ENCODE assay signal across 8 mouse cellular contexts in the genomic region with DNA sequence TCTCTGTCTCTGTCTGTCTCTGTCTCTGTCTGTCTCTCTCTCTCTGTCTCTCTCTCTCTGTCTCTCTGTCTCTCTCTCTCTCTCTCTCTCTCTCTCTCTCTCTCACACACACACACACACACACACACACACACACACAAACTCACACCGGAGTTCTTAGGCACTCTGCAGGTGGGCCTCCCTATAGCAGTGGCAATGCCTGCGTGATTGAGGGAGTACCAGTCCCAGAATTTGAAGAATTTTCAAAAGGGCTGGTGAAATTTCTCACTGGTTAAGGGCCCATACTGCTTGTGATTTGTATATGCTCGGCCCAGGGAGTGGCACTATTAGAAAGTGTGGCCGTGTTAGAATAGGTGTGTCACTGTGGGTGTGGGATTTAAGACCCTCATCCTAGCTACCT. TPM values are rescaled to one million over a fixed set of nuclear protein-coding genes. Genes with fewer than 3 reads are reported as not detected.
DNase-seq lines count a peak whose midpoint lies in the region; ATAC-seq and TF ChIP-seq lines count a peak whose summit lies in the region.
"Not testable (repeated sequence)": the region's sequence is repeated elsewhere in the genome, so short reads cannot be mapped to it uniquely, and the experiment has no call there.

No protein-coding gene starts in this region.

- WGBS in embryonic facial prominence, embryonic 12.5 days, result 47% methylated on average over 4 of the region's 4 CpGs
- WGBS in hindbrain, embryonic 15.5 days, result 52% methylated on average over 4 of the region's 4 CpGs
- 51% methylated on average over 4 of the region's 4 CpGs for WGBS in lung, adult 2 months
- 57% methylated on average over 4 of the region's 4 CpGs for WGBS in thymus, adult 2 months

- H3K27me3 ChIP-seq in embryonic facial prominence, embryonic 12.5 days; hindbrain, embryonic 15.5 days; myocyte (ENCODE audit: control insufficient read depth, insufficient read depth, insufficient read length); thymus, adult 2 months (ENCODE audit: control insufficient read depth, insufficient read depth, low read length): not testable (repeated sequence)

- H3K9ac ChIP-seq in embryonic facial prominence, embryonic 12.5 days, result peak overlapping the region; percentile 49
- peak overlapping the region; percentile 83; the same call in 1 of the 2 replicates for H3K9ac ChIP-seq in hindbrain, embryonic 15.5 days

- DNase-seq in MN1 (ENCODE audit: low spot score), result peak; percentile 25
- DNase-seq in gastrocnemius, adult 2 months; left cerebral cortex, adult 2 months (ENCODE audit: extremely low spot score in 1 of 2, low spot score in 2 of 2); lung, adult 2 months: not testable (repeated sequence)
- peak; percentile 9 for DNase-seq in thymus, adult 2 months

- H3ac ChIP-seq in myocyte (ENCODE audit: control insufficient read depth, insufficient read length), result not testable (repeated sequence)

- not testable (repeated sequence) for H3K36me3 ChIP-seq in embryonic facial prominence, embryonic 12.5 days; myocyte (ENCODE audit: control insufficient read depth, insufficient read depth); thymus, adult 2 months (ENCODE audit: control insufficient read depth, insufficient read depth, low read length)
- 0 out of 2 replicates have a peak, but pooled peaks cover 14% of the 10 kb centered on the region for H3K36me3 ChIP-seq in hindbrain, embryonic 15.5 days

- intact Hi-C loops in gastrocnemius, adult 2 months (cut with DNase I), result not testable (repeated sequence)
- intact Hi-C loops in left cerebral cortex, adult 2 months (cut with DNase I), result loop anchor here (5.0 kb wide), 1 partner anchor 484 kb away; no protein-coding TSS in a partner anchor

- TF ChIP-seq POLR2A in lung, adult 2 months (IDR thresholded peaks at IDR 0.05; ENCODE audit: borderline replicate concordance, extremely low read depth, low read depth, low read length); myocyte (IDR thresholded peaks at IDR 0.05; ENCODE audit: insufficient read length, low read depth); thymus, adult 2 months (IDR thresholded peaks at IDR 0.05; ENCODE audit: control insufficient read depth, extremely low read depth, insufficient read depth, low read length, poor library complexity): not testable (repeated sequence)

- ATAC-seq in embryonic facial prominence, embryonic 12.5 days (ENCODE audit: insufficient number of reproducible peaks, insufficient read depth, low FRiP score, low TSS enrichment), result not testable (repeated sequence)
- peak; percentile 53; the same call in 1 of the 2 replicates for ATAC-seq in hindbrain, embryonic 15.5 days (ENCODE audit: low FRiP score, low read depth)

- H3K4me1 ChIP-seq in embryonic facial prominence, embryonic 12.5 days; lung, adult 2 months (ENCODE audit: control insufficient read depth, insufficient read depth, low read length): not testable (repeated sequence)
- peaks cover 14% of the 10 kb centered on the region; the same call in 1 of the 2 replicates for H3K4me1 ChIP-seq in hindbrain, embryonic 15.5 days (replicated peaks)
- H3K4me1 ChIP-seq in thymus, adult 2 months (replicated peaks; ENCODE audit: control insufficient read depth, insufficient read depth, low read length), result peaks cover 22% of the 10 kb centered on the region

- not testable (repeated sequence) for TF ChIP-seq CTCF in gastrocnemius, adult 2 months (IDR thresholded peaks at IDR 0.05); left cerebral cortex, adult 2 months (IDR thresholded peaks at IDR 0.05); lung, adult 2 months (IDR thresholded peaks at IDR 0.05; ENCODE audit: insufficient read depth, low read length); thymus, adult 2 months (IDR thresholded peaks at IDR 0.05; ENCODE audit: borderline replicate concordance, control insufficient read depth, extremely low read depth, insufficient read depth, low read length, poor library complexity)

- not testable (repeated sequence) for H3K27ac ChIP-seq in embryonic facial prominence, embryonic 12.5 days; gastrocnemius, adult 2 months; hindbrain, embryonic 15.5 days (replicated peaks); left cerebral cortex, adult 2 months; thymus, adult 2 months (ENCODE audit: control insufficient read depth, insufficient read depth, low read length)

- not testable (repeated sequence) for H3K9me3 ChIP-seq in embryonic facial prominence, embryonic 12.5 days; hindbrain, embryonic 15.5 days

- peak overlapping the region; percentile 64 for H3K4me2 ChIP-seq in embryonic facial prominence, embryonic 12.5 days (replicated peaks)
- peak overlapping the region; percentile 72 for H3K4me2 ChIP-seq in hindbrain, embryonic 15.5 days
- H3K4me2 ChIP-seq in myocyte (ENCODE audit: low read depth), result peak overlapping the region; percentile 66

- peak overlapping the region; percentile 46 for H3K4me3 ChIP-seq in embryonic facial prominence, embryonic 12.5 days
- peak overlapping the region; percentile 87 for H3K4me3 ChIP-seq in gastrocnemius, adult 2 months
- peak overlapping the region; percentile 76 for H3K4me3 ChIP-seq in hindbrain, embryonic 15.5 days
- H3K4me3 ChIP-seq in left cerebral cortex, adult 2 months, result peak overlapping the region; percentile 82
- H3K4me3 ChIP-seq in lung, adult 2 months (replicated peaks; ENCODE audit: extremely low read depth, low read depth, low read length), result peak overlapping the region; percentile 45
- peak overlapping the region; percentile 26 for H3K4me3 ChIP-seq in myocyte
- H3K4me3 ChIP-seq in thymus, adult 2 months (ENCODE audit: control insufficient read depth, insufficient read depth, low read length), result peak overlapping the region; percentile 94

- not testable (repeated sequence) for H3K79me2 ChIP-seq in myocyte (ENCODE audit: control insufficient read depth, insufficient read depth)

RNA-seq across cellular contexts. Expression of a gene that starts 2.2 kb away (rescaled TPM):
- polyA plus RNA-seq in embryonic facial prominence, embryonic 12.5 days (2016; fragmentation: Nextera tagmentation; extraction: Ambion mirVana), result 35.9 and 41.6 TPM in 2 replicates
- total RNA-seq in gastrocnemius, adult 2 months (2021), result 10 to 100 TPM; 11.4 to 15.1 TPM
- 42.7 and 45.0 TPM in 2 replicates for polyA plus RNA-seq in hindbrain, embryonic 15.5 days (2015; fragmentation: Nextera tagmentation; extraction: Ambion mirVana)
- 10 to 100 TPM; 39.1 to 39.6 TPM for total RNA-seq in left cerebral cortex, adult 2 months (2021)
- 21.4 and 22.7 TPM in 2 replicates for polyA plus RNA-seq in lung, adult 2 months (2012; rRNA removed)
- polyA plus RNA-seq in myocyte (2012; fragmentation: generic; extraction: Trizol), result 7.2 TPM
- polyA plus RNA-seq in thymus, adult 2 months (2012; rRNA removed), result 10.3 and 12.1 TPM in 2 replicates

RNA-seq across cellular contexts. Expression of a gene that starts 27.3 kb away (rescaled TPM):
- polyA plus RNA-seq in embryonic facial prominence, embryonic 12.5 days (2016; fragmentation: Nextera tagmentation; extraction: Ambion mirVana), result 25.1 and 27.2 TPM in 2 replicates
- total RNA-seq in gastrocnemius, adult 2 months (2021), result 10 to 100 TPM; 16.0 to 19.6 TPM
- 7.7 and 8.8 TPM in 2 replicates for polyA plus RNA-seq in hindbrain, embryonic 15.5 days (2015; fragmentation: Nextera tagmentation; extraction: Ambion mirVana)
- total RNA-seq in left cerebral cortex, adult 2 months (2021), result 10 to 100 TPM; 28.8 to 31.5 TPM
- polyA plus RNA-seq in lung, adult 2 months (2012; rRNA removed), result 21.2 and 33.5 TPM in 2 replicates
- not detected for polyA plus RNA-seq in myocyte (2012; fragmentation: generic; extraction: Trizol)
- 3.4 and 3.7 TPM in 2 replicates for polyA plus RNA-seq in thymus, adult 2 months (2012; rRNA removed)

RNA-seq across cellular contexts. Expression of a gene that starts 51.2 kb away (rescaled TPM):
- 4.1 and 5.1 TPM in 2 replicates for polyA plus RNA-seq in embryonic facial prominence, embryonic 12.5 days (2016; fragmentation: Nextera tagmentation; extraction: Ambion mirVana)
- 1 to 10 TPM; 2.9 to 3.3 TPM for total RNA-seq in gastrocnemius, adult 2 months (2021)
- 1.9 and 2.1 TPM in 2 replicates for polyA plus RNA-seq in hindbrain, embryonic 15.5 days (2015; fragmentation: Nextera tagmentation; extraction: Ambion mirVana)
- total RNA-seq in left cerebral cortex, adult 2 months (2021), result 1 to 10 TPM; 7.9 to 8.4 TPM
- 3.0 and 3.8 TPM in 2 replicates for polyA plus RNA-seq in lung, adult 2 months (2012; rRNA removed)
- polyA plus RNA-seq in myocyte (2012; fragmentation: generic; extraction: Trizol), result 9.4 TPM
- polyA plus RNA-seq in thymus, adult 2 months (2012; rRNA removed), result 6.1 and 7.8 TPM in 2 replicates

RNA-seq across cellular contexts. Expression of a gene that starts 51.4 kb away (rescaled TPM):
- 25.6 and 26.7 TPM in 2 replicates for polyA plus RNA-seq in embryonic facial prominence, embryonic 12.5 days (2016; fragmentation: Nextera tagmentation; extraction: Ambion mirVana)
- total RNA-seq in gastrocnemius, adult 2 months (2021), result 10 to 100 TPM in 1 of 2 experiments, 1 to 10 TPM in 1; 8.7 to 10.2 TPM
- polyA plus RNA-seq in hindbrain, embryonic 15.5 days (2015; fragmentation: Nextera tagmentation; extraction: Ambion mirVana), result 26.7 and 27.7 TPM in 2 replicates
- total RNA-seq in left cerebral cortex, adult 2 months (2021), result 10 to 100 TPM; 29.8 to 31.6 TPM
- polyA plus RNA-seq in lung, adult 2 months (2012; rRNA removed), result 8.5 and 12.0 TPM in 2 replicates
- 10.6 TPM for polyA plus RNA-seq in myocyte (2012; fragmentation: generic; extraction: Trizol)
- 7.3 and 9.1 TPM in 2 replicates for polyA plus RNA-seq in thymus, adult 2 months (2012; rRNA removed)

Comparison
In these comparisons a context has a peak if more than half of its experiments do, and no peak if none do; other contexts are left out.
1. H3K4me3 ChIP-seq: peak in every context shown above with its lines; median percentile 94 in thymus, adult 2 months; 87 in gastrocnemius, adult 2 months; 82 in left cerebral cortex, adult 2 months; 76 in hindbrain, embryonic 15.5 days; 46 in embryonic facial prominence, embryonic 12.5 days; 45 in lung, adult 2 months; 26 in myocyte.